Mouse (Mus musculus) large intestine, adult 2 months (tissue): ENCODE results near the gene Vamp4. TPM values are rescaled to one million over a fixed set of nuclear protein-coding genes. Genes with fewer than 3 reads are reported as not detected.
"Not testable (repeated sequence)": the region's sequence is repeated elsewhere in the genome, so short reads cannot be mapped to it uniquely, and the experiment has no call there.

Experiments
- DNase-seq: peaks from one replicate; pipeline ENCODE4 v3.0.0-alpha.2; 2012; ENCODE audit warnings: low read depth, low spot score
- WGBS: fragments of 180-500 bp; shearing (Covaris S2); methylation state at CpG from one replicate; pipeline ENCODE4 v1.1.7; 2018; 5-methylcytosine and 5-hydroxymethylcytosine counted together
- polyA plus RNA-seq: library from polyadenylated mRNA; depleted of rRNA; stranded (reverse); fragments of >200 nt; gene quantifications from 2 replicates; pipeline ENCODE4 v1.2.3, GENCODE M21; 2012

Vamp4 gene
- polyA plus RNA-seq, 1 experiment = 4.9 TPM

GRCm38 (mm10) chr1:162586282-162586681, 16.0 kb downstream of the Vamp4 start:
- 71% methylated on average over 4 of the region's 4 CpGs for WGBS
- no peak for DNase-seq

- WGBS = 73% methylated on average over 3 of the region's 3 CpGs
- DNase-seq = no peak
Measured at GRCm38 (mm10) chr1:162588606-162589005, 18.3 kb downstream of the Vamp4 start.

- WGBS = 54% methylated on average over 9 of the region's 9 CpGs
- DNase-seq = no peak
Measured at GRCm38 (mm10) chr1:162589443-162589842, 19.1 kb downstream of the Vamp4 start.

GRCm38 (mm10) chr1:162590415-162590997, 20.2 kb downstream of the Vamp4 start:
- WGBS = 90% methylated on average over 8 of the region's 8 CpGs

GRCm38 (mm10) chr1:162597379-162598102, 27.2 kb downstream of the Vamp4 start:
- no peak for DNase-seq
- 57% methylated on average over 3 of the region's 3 CpGs for WGBS

More at GRCm38 (mm10) chr1:162590415-162590997, 20.2 kb downstream of the Vamp4 start:
- no peak for DNase-seq

GRCm38 (mm10) chr1:162599617-162600016, 29.3 kb downstream of the Vamp4 start:
- WGBS = 85% methylated on average over 5 of the region's 5 CpGs
- DNase-seq = no peak

- 88% methylated on average over 4 of the region's 4 CpGs for whole genome bisulfite sequencing
- DNase-seq = no peak
Measured at GRCm38 (mm10) chr1:162601288-162601687, 31.0 kb downstream of the Vamp4 start.

- 42% methylated on average over 1 of the region's 1 CpGs for WGBS
Measured at GRCm38 (mm10) chr1:162608127-162608526, 37.8 kb downstream of the Vamp4 start.

GRCm38 (mm10) chr1:162609633-162610250, 39.4 kb downstream of the Vamp4 start:
- DNase-seq = no peak
- 65% methylated on average over 9 of the region's 9 CpGs for WGBS

More at GRCm38 (mm10) chr1:162608127-162608526, 37.8 kb downstream of the Vamp4 start:
- DNase-seq = no peak

GRCm38 (mm10) chr1:162611191-162611590, 40.9 kb downstream of the Vamp4 start:
- 46% methylated on average over 4 of the region's 4 CpGs for WGBS
- DNase-seq = no peak

GRCm38 (mm10) chr1:162615511-162615910, 45.2 kb downstream of the Vamp4 start:
- WGBS = 78% methylated on average over 1 of the region's 1 CpGs

GRCm38 (mm10) chr1:162620487-162620886, 50.2 kb downstream of the Vamp4 start:
- WGBS = 74% methylated on average over 4 of the region's 4 CpGs

More at GRCm38 (mm10) chr1:162615511-162615910, 45.2 kb downstream of the Vamp4 start:
- DNase-seq = no peak

GRCm38 (mm10) chr1:162623895-162624294, 53.6 kb downstream of the Vamp4 start:
- DNase-seq = no peak
- 29% methylated on average over 4 of the region's 4 CpGs for WGBS

More at GRCm38 (mm10) chr1:162620487-162620886, 50.2 kb downstream of the Vamp4 start:
- no peak for DNase-seq

- WGBS = 40% methylated on average over 7 of the region's 7 CpGs
- DNase-seq = no peak
Measured at GRCm38 (mm10) chr1:162625229-162625628, 54.9 kb downstream of the Vamp4 start.

GRCm38 (mm10) chr1:162627821-162628220, 57.5 kb downstream of the Vamp4 start:
- WGBS = 51% methylated on average over 4 of the region's 4 CpGs
- not testable (repeated sequence) for DNase-seq

GRCm38 (mm10) chr1:162628326-162628725, 58.0 kb downstream of the Vamp4 start:
- WGBS = 92% methylated on average over 15 of the region's 15 CpGs

GRCm38 (mm10) chr1:162635291-162635931, 65.1 kb downstream of the Vamp4 start:
- DNase-seq = not testable (repeated sequence)
- 67% methylated on average over 1 of the region's 1 CpGs for WGBS

More at GRCm38 (mm10) chr1:162628326-162628725, 58.0 kb downstream of the Vamp4 start:
- not testable (repeated sequence) for DNase-seq

GRCm38 (mm10) chr1:162636516-162636915, 66.2 kb downstream of the Vamp4 start:
- WGBS = 57% methylated on average over 3 of the region's 3 CpGs
- no peak for DNase-seq

GRCm38 (mm10) chr1:162638535-162638934, 68.2 kb downstream of the Vamp4 start:
- no peak for DNase-seq
- 87% methylated on average over 4 of the region's 4 CpGs for WGBS
